Comparison of ENCODE assay signal across 14 mouse cellular contexts in the genomic region with DNA sequence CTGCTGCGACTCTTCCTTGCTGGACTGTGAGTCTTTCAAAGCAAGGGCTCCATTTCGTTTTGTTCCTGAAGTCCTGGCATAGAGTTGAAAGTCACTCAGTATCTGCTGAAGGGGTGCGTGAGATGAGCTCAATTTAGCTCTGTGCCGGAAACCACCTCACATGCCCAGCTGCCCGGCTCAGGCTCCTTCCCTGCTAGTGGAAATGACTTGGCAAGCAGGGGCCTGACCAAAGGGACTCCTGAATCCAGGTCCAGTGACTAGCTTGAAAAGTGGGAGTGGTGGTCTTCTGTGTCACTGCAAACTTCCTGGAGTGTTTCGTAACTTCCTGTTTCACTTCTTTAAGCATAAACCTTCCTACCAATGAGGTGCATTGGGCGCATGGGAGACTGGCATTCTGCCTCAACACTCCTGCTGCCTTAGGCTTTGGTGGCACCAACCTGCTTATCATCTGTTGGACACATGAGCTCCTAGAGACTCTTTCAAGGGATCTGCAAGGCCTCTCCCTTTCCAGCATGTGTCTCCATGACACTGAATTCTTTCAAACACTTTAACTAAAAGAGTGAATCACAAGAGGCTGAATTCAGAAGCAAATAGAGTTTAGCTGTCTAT. TPM values are rescaled to one million over a fixed set of nuclear protein-coding genes. Genes with fewer than 3 reads are reported as not detected.
DNase-seq lines count a peak whose midpoint lies in the region; ATAC-seq and TF ChIP-seq lines count a peak whose summit lies in the region.
"Had no signal": no experiment of that assay in that cellular context is flagged by ENCODE, and none has a peak within 500 bp of the region (broad histone marks: within the 10 kb centered on the region; RNA-seq: fewer than 3 reads in every experiment).

No protein-coding gene starts in this region.

- no peak for TF ChIP-seq CTCF in heart, adult 2 months (IDR thresholded peaks at IDR 0.05)

- no peak for ATAC-seq in intestine, embryonic 15.5 days

- H3K79me2 ChIP-seq in heart, adult 2 months (replicated peaks; ENCODE audit: control insufficient read depth, insufficient read depth, low read length), result no peaks in the 10 kb centered on the region

- intact Hi-C loops in heart, postnatal 25 days (cut with DNase I), result no loop called here
- intact Hi-C loops in heart, adult 2 months (cut with DNase I), result loop anchor here (5.0 kb wide), 1 partner anchor 59 kb away; a partner anchor contains a TSS

- peak overlapping the region; percentile 61 for H3K27ac ChIP-seq in heart, adult 2 months
- H3K27ac ChIP-seq in intestine, embryonic 15.5 days, result no peak overlapping the region
- H3K27ac ChIP-seq: forebrain, embryonic 12.5 days; kidney, postnatal 0 days; lung, embryonic 15.5 days had no signal

- TF ChIP-seq EP300 in heart, adult 2 months (IDR thresholded peaks at IDR 0.05; ENCODE audit: insufficient read depth, low read depth, low read length), result no peak

- H3K4me1 ChIP-seq in heart, adult 2 months (ENCODE audit: control insufficient read depth, insufficient read depth, low read length), result peaks cover 17% of the 10 kb centered on the region
- peaks cover 26% of the 10 kb centered on the region for H3K4me1 ChIP-seq in intestine, embryonic 15.5 days (replicated peaks)

- no peak for TF ChIP-seq POLR2A in heart, adult 2 months (IDR thresholded peaks at IDR 0.05; ENCODE audit: insufficient read depth, low read depth, low read length)

- peaks cover 2% of the 10 kb centered on the region; the same call in 1 of the 2 replicates for H3K36me3 ChIP-seq in heart, adult 2 months (ENCODE audit: control insufficient read depth, insufficient read depth, low read length)
- H3K36me3 ChIP-seq in intestine, embryonic 15.5 days, result no peaks in the 10 kb centered on the region
- H3K36me3 ChIP-seq: forebrain, embryonic 12.5 days; lung, embryonic 15.5 days had no signal

- no peaks in the 10 kb centered on the region for H3K27me3 ChIP-seq in heart, adult 2 months (ENCODE audit: control insufficient read depth, insufficient read depth, low read length)
- no peaks in the 10 kb centered on the region for H3K27me3 ChIP-seq in intestine, embryonic 15.5 days (replicated peaks)
- H3K27me3 ChIP-seq: lung, embryonic 15.5 days had no signal

- no peak overlapping the region for H3K9ac ChIP-seq in heart, adult 2 months (ENCODE audit: low read depth, low read length)
- no peak overlapping the region for H3K9ac ChIP-seq in intestine, embryonic 15.5 days
- H3K9ac ChIP-seq: forebrain, embryonic 12.5 days; lung, embryonic 15.5 days had no signal

- 41% methylated on average over 7 of the region's 7 CpGs for WGBS in heart, adult 2 months
- 85% methylated on average over 7 of the region's 7 CpGs for WGBS in intestine, embryonic 15.5 days

- H3K4me3 ChIP-seq in heart, adult 2 months, result no peak overlapping the region
- H3K4me3 ChIP-seq in intestine, embryonic 15.5 days (replicated peaks), result no peak overlapping the region
- H3K4me3 ChIP-seq: forebrain, embryonic 12.5 days; lung, embryonic 15.5 days; myocyte had no signal

- H3K9me3 ChIP-seq in intestine, embryonic 15.5 days, result no peaks in the 10 kb centered on the region
- H3K9me3 ChIP-seq: forebrain, embryonic 12.5 days; lung, embryonic 15.5 days had no signal

- peak; percentile 96 for DNase-seq in heart, adult 11 months
- no peak for DNase-seq in heart, postnatal 25 days (ENCODE audit: low spot score)
- peak; percentile 16 for DNase-seq in CD4-positive helper T cell, adult 2 months (ENCODE audit: low read depth, low spot score)
- DNase-seq in heart, adult 2 months, result peak in 1 of 2 experiments; percentile 61
- DNase-seq in induced T-regulatory cell, adult 2 months (ENCODE audit: low read depth), result peak; percentile 53
- no peak for DNase-seq in ovary, postnatal 14 days (ENCODE audit: low spot score)
- no peak for DNase-seq in kidney, postnatal 4 days
- DNase-seq: embryo, embryonic 11 days; thymus, postnatal 4 days had no signal

- H3K4me2 ChIP-seq in intestine, embryonic 15.5 days (replicated peaks), result no peak overlapping the region
- H3K4me2 ChIP-seq: forebrain, embryonic 12.5 days; lung, embryonic 15.5 days had no signal

RNA-seq across cellular contexts. Expression of a gene that starts 9.7 kb away (rescaled TPM):
- 1 to 10 TPM; 1.1 to 1.4 TPM for total RNA-seq in heart, postnatal 25 days (2021)
- total RNA-seq in heart, adult 2 months (2021), result 1 to 10 TPM in 1 of 2 experiments, under 1 TPM in 1; 0.94 to 2.7 TPM
- polyA plus RNA-seq in heart, adult 2 months (2012; rRNA removed), result 1.9 and 2.2 TPM in 2 replicates
- polyA plus RNA-seq in intestine, embryonic 15.5 days (2015; fragmentation: Nextera tagmentation; extraction: Ambion mirVana), result 3.8 and 4.1 TPM in 2 replicates

RNA-seq across cellular contexts. Expression of a gene that starts 15.7 kb away (rescaled TPM):
- total RNA-seq in heart, postnatal 25 days (2021), result 10 to 100 TPM; 13.7 to 14.9 TPM
- 10 to 100 TPM; 11.4 to 11.9 TPM for total RNA-seq in heart, adult 2 months (2021)
- 9.2 and 11.1 TPM in 2 replicates for polyA plus RNA-seq in heart, adult 2 months (2012; rRNA removed)
- 3.9 and 4.4 TPM in 2 replicates for polyA plus RNA-seq in intestine, embryonic 15.5 days (2015; fragmentation: Nextera tagmentation; extraction: Ambion mirVana)

RNA-seq across cellular contexts. Expression of a gene that starts 23.9 kb away (rescaled TPM):
- total RNA-seq in heart, postnatal 25 days (2021), result 1 to 10 TPM; 2.9 to 3.0 TPM
- total RNA-seq in heart, adult 2 months (2021), result 1 to 10 TPM; 3.3 to 3.5 TPM
- polyA plus RNA-seq in heart, adult 2 months (2012; rRNA removed), result 2.7 and 5.1 TPM in 2 replicates
- polyA plus RNA-seq in intestine, embryonic 15.5 days (2015; fragmentation: Nextera tagmentation; extraction: Ambion mirVana), result 14.1 and 14.3 TPM in 2 replicates

RNA-seq across cellular contexts. Expression of a gene that starts 38.9 kb away (rescaled TPM):
- total RNA-seq in heart, postnatal 25 days (2021), result 1 to 10 TPM; 2.4 to 3.5 TPM
- total RNA-seq in heart, adult 2 months (2021), result 1 to 10 TPM; 1.9 to 2.1 TPM
- 2.5 and 3.6 TPM in 2 replicates for polyA plus RNA-seq in heart, adult 2 months (2012; rRNA removed)
- 77.3 and 81.9 TPM in 2 replicates for polyA plus RNA-seq in intestine, embryonic 15.5 days (2015; fragmentation: Nextera tagmentation; extraction: Ambion mirVana)

Comparison
In these comparisons a context has a peak if more than half of its experiments do, and no peak if none do; other contexts are left out.
1. DNase-seq: peak in heart, adult 11 months (single experiment), CD4-positive helper T cell, adult 2 months (single experiment) and induced T-regulatory cell, adult 2 months (single experiment); none in heart, postnatal 25 days (single experiment), ovary, postnatal 14 days (single experiment) and kidney, postnatal 4 days (0 of 2).